Comparison of ENCODE assay signal across 18 mouse cellular contexts in genomic region chr12:44283378-44283777, GRCm38 (mm10). TPM values are rescaled to one million over a fixed set of nuclear protein-coding genes. Genes with fewer than 3 reads are reported as not detected.
DNase-seq lines count a peak whose midpoint lies in the region; ATAC-seq lines count a peak whose summit lies in the region.
"Had no signal": no experiment of that assay in that cellular context is flagged by ENCODE, and none has a peak within 500 bp of the region (broad histone marks: within the 10 kb centered on the region; RNA-seq: fewer than 3 reads in every experiment).

No protein-coding gene starts in this region.

- intact Hi-C loops in heart, postnatal 10 days (cut with DNase I): no loop called here

- H3K9ac ChIP-seq in embryonic facial prominence, embryonic 11.5 days (replicated peaks; ENCODE audit: low read length): no peak overlapping the region
- no peak overlapping the region for H3K9ac ChIP-seq in liver, embryonic 11.5 days (ENCODE audit: low read depth, low read length)
- no peak overlapping the region for H3K9ac ChIP-seq in forebrain, embryonic 11.5 days (ENCODE audit: low read length)
- H3K9ac ChIP-seq: forebrain, postnatal 0 days; hindbrain, embryonic 13.5 days; liver, embryonic 14.5 days had no signal

- H3K27me3 ChIP-seq in embryonic facial prominence, embryonic 11.5 days (ENCODE audit: control insufficient read depth, insufficient read depth, low read length): no peaks in the 10 kb centered on the region
- no peaks in the 10 kb centered on the region for H3K27me3 ChIP-seq in embryonic facial prominence, embryonic 10.5 days (replicated peaks; ENCODE audit: low read depth, poor library complexity, severe bottlenecking)
- no peaks in the 10 kb centered on the region for H3K27me3 ChIP-seq in liver, embryonic 11.5 days (replicated peaks; ENCODE audit: control insufficient read depth, insufficient read depth, low read length)
- no peaks in the 10 kb centered on the region for H3K27me3 ChIP-seq in forebrain, embryonic 11.5 days (ENCODE audit: control insufficient read depth, insufficient read depth, low read length)
- H3K27me3 ChIP-seq: hindbrain, embryonic 13.5 days; Patski had no signal

- H3K4me3 ChIP-seq in embryonic facial prominence, embryonic 11.5 days (ENCODE audit: low read depth, low read length): no peak overlapping the region
- H3K4me3 ChIP-seq in embryonic facial prominence, embryonic 10.5 days: no peak overlapping the region
- H3K4me3 ChIP-seq in liver, embryonic 11.5 days (ENCODE audit: low read depth, low read length): no peak overlapping the region
- no peak overlapping the region for H3K4me3 ChIP-seq in forebrain, embryonic 11.5 days (ENCODE audit: low read depth, low read length)
- H3K4me3 ChIP-seq: hindbrain, embryonic 13.5 days; midbrain, embryonic 10.5 days had no signal

- DNase-seq in embryonic facial prominence, embryonic 11.5 days (ENCODE audit: low spot score): peak; percentile 3
- DNase-seq in embryonic facial prominence, embryonic 10.5 days (ENCODE audit: low spot score): no peak
- DNase-seq in liver: peak; percentile 2
- no peak for DNase-seq in liver, embryonic 11.5 days (ENCODE audit: low spot score)
- peak; percentile 9 to 16 for DNase-seq in heart, postnatal 10 days
- no peak for DNase-seq in forebrain, embryonic 11.5 days (ENCODE audit: low spot score)
- DNase-seq in adrenal gland, adult 18-20 months (ENCODE audit: low spot score in 2 of 2): no peak
- DNase-seq: adrenal gland, adult 2 months; cerebellum, adult 2 months; forebrain, postnatal 0 days; gastrocnemius, postnatal 25 days had no signal

- ATAC-seq in embryonic facial prominence, embryonic 11.5 days (replicated peaks; ENCODE audit: insufficient number of reproducible peaks, low FRiP score, low TSS enrichment, low read depth): no peak
- no peak for ATAC-seq in liver, embryonic 11.5 days (replicated peaks; ENCODE audit: low FRiP score)
- ATAC-seq in megakaryocyte progenitor cell, adult 5-6 weeks (replicated peaks; ENCODE audit: poor library complexity): peak; percentile 59
- ATAC-seq in forebrain, embryonic 11.5 days (replicated peaks; ENCODE audit: low FRiP score): no peak
- ATAC-seq: forebrain, postnatal 0 days; intestine, postnatal 0 days; Patski had no signal

- H3K27ac ChIP-seq in embryonic facial prominence, embryonic 11.5 days (replicated peaks; ENCODE audit: low read depth, low read length): no peak overlapping the region
- H3K27ac ChIP-seq in embryonic facial prominence, embryonic 10.5 days (replicated peaks): no peak overlapping the region
- no peak overlapping the region for H3K27ac ChIP-seq in liver, embryonic 11.5 days (ENCODE audit: low read depth, low read length)
- no peak overlapping the region for H3K27ac ChIP-seq in forebrain, embryonic 11.5 days (ENCODE audit: low read depth, low read length)
- H3K27ac ChIP-seq: hindbrain, embryonic 13.5 days; liver, embryonic 14.5 days; midbrain, embryonic 10.5 days; stomach, postnatal 0 days had no signal

- 32% methylated on average over 9 of the region's 9 CpGs for WGBS in embryonic facial prominence, embryonic 11.5 days
- WGBS in embryonic facial prominence, embryonic 10.5 days: 37% methylated on average over 9 of the region's 9 CpGs
- 53% methylated on average over 9 of the region's 9 CpGs for WGBS in liver, embryonic 11.5 days
- WGBS in forebrain, embryonic 11.5 days: 65% methylated on average over 9 of the region's 9 CpGs

- no peak overlapping the region for H3K4me2 ChIP-seq in embryonic facial prominence, embryonic 11.5 days (ENCODE audit: low read depth, low read length)
- H3K4me2 ChIP-seq in liver, embryonic 11.5 days: no peak overlapping the region
- H3K4me2 ChIP-seq in forebrain, embryonic 11.5 days (ENCODE audit: low read depth, low read length, severe bottlenecking): no peak overlapping the region
- H3K4me2 ChIP-seq: hindbrain, embryonic 13.5 days had no signal

- H3K9me3 ChIP-seq in embryonic facial prominence, embryonic 11.5 days (replicated peaks; ENCODE audit: control insufficient read depth, low read length): no peaks in the 10 kb centered on the region
- H3K9me3 ChIP-seq in embryonic facial prominence, embryonic 10.5 days: no peaks in the 10 kb centered on the region
- no peaks in the 10 kb centered on the region for H3K9me3 ChIP-seq in liver, embryonic 11.5 days (ENCODE audit: control insufficient read depth, low read length)
- no peaks in the 10 kb centered on the region for H3K9me3 ChIP-seq in forebrain, embryonic 11.5 days (ENCODE audit: control insufficient read depth, low read length)
- H3K9me3 ChIP-seq: hindbrain, embryonic 13.5 days; midbrain, embryonic 10.5 days had no signal

- no peaks in the 10 kb centered on the region for H3K36me3 ChIP-seq in embryonic facial prominence, embryonic 11.5 days (replicated peaks; ENCODE audit: control insufficient read depth, insufficient read depth, low read depth, low read length)
- H3K36me3 ChIP-seq in embryonic facial prominence, embryonic 10.5 days (replicated peaks): peaks cover 13% of the 10 kb centered on the region
- H3K36me3 ChIP-seq in liver, embryonic 11.5 days (ENCODE audit: control insufficient read depth, insufficient read depth, low read length): no peaks in the 10 kb centered on the region; the same call in 1 of the 2 replicates
- H3K36me3 ChIP-seq in forebrain, embryonic 11.5 days (ENCODE audit: control insufficient read depth, insufficient read depth, low read length): no peaks in the 10 kb centered on the region

- no peaks in the 10 kb centered on the region for H3K4me1 ChIP-seq in embryonic facial prominence, embryonic 11.5 days (ENCODE audit: control insufficient read depth, insufficient read depth, low read length)
- peaks cover 3% of the 10 kb centered on the region; the same call in 1 of the 2 replicates for H3K4me1 ChIP-seq in embryonic facial prominence, embryonic 10.5 days
- H3K4me1 ChIP-seq in liver, embryonic 11.5 days (replicated peaks; ENCODE audit: control insufficient read depth, insufficient read depth, low read length): no peaks in the 10 kb centered on the region
- H3K4me1 ChIP-seq in forebrain, embryonic 11.5 days (replicated peaks; ENCODE audit: control insufficient read depth, insufficient read depth, low read length): no peaks in the 10 kb centered on the region
- H3K4me1 ChIP-seq: hindbrain, embryonic 13.5 days; midbrain, embryonic 10.5 days had no signal

RNA-seq across cellular contexts. Expression of gene Nrcam, which starts 45.3 kb away (rescaled TPM):
- 21.3 and 22.3 TPM in 2 replicates for polyA plus RNA-seq in embryonic facial prominence, embryonic 11.5 days (2014; fragmentation: Nextera tagmentation; extraction: Ambion mirVana)
- polyA plus RNA-seq in embryonic facial prominence, embryonic 10.5 days (2016; fragmentation: Nextera tagmentation; extraction: Ambion mirVana): 14.5 and 15.2 TPM in 2 replicates
- polyA plus RNA-seq in liver, embryonic 11.5 days (2014; fragmentation: Nextera tagmentation; extraction: Ambion mirVana): 0.70 and 2.5 TPM in 2 replicates
- total RNA-seq in heart, postnatal 10 days (2021): under 1 TPM; 0.25 to 0.67 TPM
- total RNA-seq in megakaryocyte progenitor cell, adult 5-6 weeks (2015): 0.37 TPM in 1 of 2 replicates, not detected in the other
- 0.10 and 0.21 TPM in 2 replicates for total RNA-seq in megakaryocyte progenitor cell, adult 5-6 weeks (2017)
- polyA plus RNA-seq in forebrain, embryonic 11.5 days (2014; fragmentation: Nextera tagmentation; extraction: Ambion mirVana): 44.0 and 50.1 TPM in 2 replicates
- 1 to 10 TPM; 4.4 to 9.3 TPM for total RNA-seq in adrenal gland, adult 18-20 months (2021)

Comparison
In these comparisons a context has a peak if more than half of its experiments do, and no peak if none do; other contexts are left out.
1. DNase-seq: peak in embryonic facial prominence, embryonic 11.5 days (single experiment), liver (single experiment) and heart, postnatal 10 days (2 of 2); none in embryonic facial prominence, embryonic 10.5 days (single experiment), liver, embryonic 11.5 days (single experiment), forebrain, embryonic 11.5 days (single experiment) and adrenal gland, adult 18-20 months (0 of 2).